Mouse (Mus musculus) ES-Bruce4 (cell line): ENCODE measurements around the gene Acvr1b. TPM values are rescaled to one million over a fixed set of nuclear protein-coding genes. Genes with fewer than 3 reads are reported as not detected.

ENCODE experiments used
- H3K27ac ChIP-seq: 2 replicates; pipeline ENCODE4 v1.5.1; 2012; ENCODE audit warnings: low read length, inconsistent platforms; ENCODE audit not compliant: insufficient read depth
- H3K27me3 ChIP-seq: 2 replicates; pipeline ENCODE4 v1.6.1; 2012; ENCODE audit warnings: mild to moderate bottlenecking, low read length, inconsistent platforms; ENCODE audit not compliant: control insufficient read depth, poor library complexity, insufficient read depth, severe bottlenecking
- H3K36me3 ChIP-seq: 2 replicates; pipeline ENCODE4 v1.6.1; 2012; ENCODE audit warnings: inconsistent platforms, mild to moderate bottlenecking, low read length, moderate library complexity; ENCODE audit not compliant: control insufficient read depth, poor library complexity, insufficient read depth, severe bottlenecking
- H3K4me1 ChIP-seq: one replicate; pipeline ENCODE4 v1.8.1; 2011; ENCODE audit warnings: low read length; ENCODE audit not compliant: control insufficient read depth, insufficient read depth
- H3K4me3 ChIP-seq: 2 replicates; pipeline ENCODE4 v1.5.1; 2011; ENCODE audit warnings: low read depth, mild to moderate bottlenecking, low read length
- H3K9ac ChIP-seq: 2 replicates; pipeline ENCODE4 v1.6.1; 2012; ENCODE audit warnings: low read depth, mild to moderate bottlenecking, inconsistent platforms; ENCODE audit not compliant: poor library complexity, severe bottlenecking
- H3K9me3 ChIP-seq: replicated peaks from 2 replicates; pipeline ENCODE4 v1.6.1; 2012; ENCODE audit warnings: mild to moderate bottlenecking, low read length, inconsistent platforms; ENCODE audit not compliant: control insufficient read depth, poor library complexity, insufficient read depth, severe bottlenecking
- CTCF ChIP-seq: IDR thresholded peaks from one replicate; pipeline ENCODE4 v1.8.1; 2011; ENCODE audit warnings: low read depth, low read length
- EP300 ChIP-seq: IDR thresholded peaks from 2 replicates; pipeline ENCODE4 v1.6.1; 2011; ENCODE audit warnings: low read depth, low read length; ENCODE audit not compliant: insufficient read depth
- POLR2A ChIP-seq: IDR thresholded peaks from one replicate; pipeline ENCODE4 v1.8.1; 2011; ENCODE audit warnings: low read length; ENCODE audit not compliant: insufficient read depth
- polyA plus RNA-seq: library from polyadenylated mRNA; stranded (reverse); fragments of >200 nt; gene quantifications from 2 replicates; pipeline ENCODE4 v1.2.4, GENCODE M21; 2011; ENCODE audit warnings: low read depth; ENCODE audit not compliant: missing spikeins, insufficient read depth, insufficient read length

Acvr1b gene
- polyA plus RNA-seq, 1 experiment: 27.7 TPM

DNA sequence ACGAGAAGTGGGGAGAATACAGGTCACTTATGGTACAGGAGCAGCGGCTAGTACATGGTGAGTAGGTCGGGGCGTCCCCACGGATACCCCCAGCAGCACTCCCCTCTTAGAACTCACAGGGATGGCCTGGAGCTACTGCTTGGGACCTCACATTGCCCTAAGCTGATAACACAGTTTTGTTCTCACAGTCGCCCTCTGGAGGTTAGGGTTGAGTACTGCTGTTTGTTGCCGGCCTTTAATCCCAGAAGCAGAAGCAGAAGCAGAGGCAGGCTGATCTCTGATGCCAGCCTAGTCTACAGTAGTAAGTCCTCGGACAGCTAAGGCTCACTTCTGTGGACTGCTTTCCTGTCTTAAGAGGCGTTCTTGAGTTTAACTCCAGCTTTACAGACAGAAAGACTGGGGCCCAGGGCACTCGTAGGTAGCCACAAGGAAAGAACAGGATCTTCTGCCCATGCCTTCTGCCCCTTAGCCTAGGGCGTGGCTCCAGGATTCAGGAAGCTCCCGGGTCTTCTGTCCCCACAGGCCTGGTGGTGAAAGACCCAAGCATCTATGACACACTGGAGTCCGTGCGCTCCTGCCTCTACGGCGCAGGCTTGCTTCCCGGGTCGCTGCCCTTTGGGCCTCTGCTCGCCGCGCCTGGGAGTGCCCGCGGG lies 57.3 kb downstream of the Acvr1b start:
- peak overlapping the region; percentile 10 for H3K27ac ChIP-seq
- H3K4me3 ChIP-seq: peak overlapping the region; percentile 41
- no peaks in the 10 kb centered on the region for H3K9me3 ChIP-seq
- peaks cover 12% of the 10 kb centered on the region for H3K36me3 ChIP-seq
- no peaks in the 10 kb centered on the region for H3K27me3 ChIP-seq
- peak overlapping the region; percentile 82 for H3K9ac ChIP-seq
- TF ChIP-seq POLR2A (no peak), EP300 (no peak), CTCF (peak; percentile 58)
- peaks cover 15% of the 10 kb centered on the region for H3K4me1 ChIP-seq

DNA sequence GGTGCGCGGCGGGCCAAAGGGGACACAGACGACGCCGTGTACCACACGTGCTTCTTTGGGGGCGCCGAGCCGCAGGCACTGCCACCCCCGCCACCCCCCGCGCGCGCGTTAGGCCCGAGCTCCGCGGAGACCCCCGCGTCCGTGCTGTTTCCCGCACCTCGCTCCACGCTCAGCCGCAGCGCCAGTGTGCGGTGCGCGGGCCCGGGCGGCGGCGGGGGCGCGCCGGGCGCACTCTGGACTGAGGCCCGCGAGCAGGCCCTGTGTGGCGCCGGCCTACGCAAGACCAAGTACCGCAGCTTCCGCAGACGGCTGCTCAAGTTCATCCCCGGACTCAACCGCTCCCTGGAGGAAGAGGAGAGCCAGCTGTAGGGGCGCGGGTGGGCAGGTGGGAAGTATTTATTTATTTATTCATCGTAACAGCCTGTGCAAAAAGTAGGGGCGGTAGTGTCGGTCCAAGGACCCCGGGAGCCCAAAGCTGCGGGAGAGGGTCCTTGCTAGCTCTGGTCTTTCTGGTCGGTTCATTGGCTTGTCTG lies 57.8 kb downstream of the Acvr1b start:
- H3K27ac ChIP-seq: peak overlapping the region; percentile 55
- H3K9ac ChIP-seq: peak overlapping the region; percentile 82
- H3K4me3 ChIP-seq: peak overlapping the region; percentile 41
- no peaks in the 10 kb centered on the region for H3K9me3 ChIP-seq
- TF ChIP-seq POLR2A (no peak), EP300 (no peak), CTCF (no peak)
- H3K36me3 ChIP-seq: peaks cover 12% of the 10 kb centered on the region
- no peaks in the 10 kb centered on the region for H3K27me3 ChIP-seq
- peaks cover 15% of the 10 kb centered on the region for H3K4me1 ChIP-seq

DNA sequence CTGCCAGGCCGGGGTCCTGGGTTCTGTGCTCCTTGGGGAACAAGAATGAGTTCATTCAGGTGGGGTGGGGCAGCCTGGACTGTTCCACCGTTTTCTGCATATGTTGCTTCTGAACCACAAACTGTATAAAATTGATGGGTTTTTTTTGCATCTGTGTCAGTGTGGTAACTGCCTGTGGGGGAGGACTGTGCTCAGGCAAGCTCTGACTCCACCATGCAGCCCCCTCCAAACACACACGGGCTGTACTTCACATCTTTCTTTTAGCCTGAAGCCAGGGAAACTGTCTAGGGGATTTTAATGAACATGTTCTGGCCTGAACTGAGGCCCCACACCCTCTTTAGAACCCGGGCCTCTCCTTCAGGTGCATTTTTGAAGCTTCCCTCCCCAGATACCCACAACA lies 58.7 kb downstream of the Acvr1b start:
- Histone ChIP-seq H3K27me3 (no peaks in the 10 kb centered on the region), H3K27ac (peak overlapping the region; percentile 55), H3K9ac (peak overlapping the region; percentile 82), H3K4me1 (peaks cover 15% of the 10 kb centered on the region), H3K36me3 (peaks cover 12% of the 10 kb centered on the region), H3K9me3 (no peaks in the 10 kb centered on the region), H3K4me3 (no peak overlapping the region)
- TF ChIP-seq POLR2A: no peak
- TF ChIP-seq CTCF: no peak
- TF ChIP-seq EP300: no peak

DNA sequence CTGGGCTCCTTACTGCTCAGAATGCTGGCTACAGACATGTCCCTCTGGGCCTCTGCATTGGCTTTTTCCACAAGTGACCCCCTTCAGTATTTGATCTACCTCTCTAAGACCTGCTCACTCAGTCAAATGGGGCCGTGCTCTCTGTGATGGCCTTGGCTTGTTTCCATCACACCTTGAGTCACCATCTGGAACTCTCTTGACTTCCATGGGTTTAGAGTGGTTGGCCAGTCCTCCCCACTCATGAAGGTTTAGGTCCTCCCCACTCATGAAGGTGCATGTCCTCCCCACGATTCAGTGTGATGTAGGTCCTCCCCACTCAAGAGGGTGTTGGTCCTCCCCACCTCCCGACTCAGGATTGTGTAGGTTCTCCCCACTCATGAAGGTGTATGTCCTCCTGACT lies 59.3 kb downstream of the Acvr1b start:
- no peaks in the 10 kb centered on the region for H3K9me3 ChIP-seq
- no peaks in the 10 kb centered on the region for H3K27me3 ChIP-seq
- no peak overlapping the region for H3K9ac ChIP-seq
- TF ChIP-seq CTCF (no peak), POLR2A (no peak), EP300 (no peak)
- no peak overlapping the region for H3K4me3 ChIP-seq
- H3K27ac ChIP-seq: peak overlapping the region; percentile 55
- peaks cover 12% of the 10 kb centered on the region for H3K36me3 ChIP-seq
- peaks cover 15% of the 10 kb centered on the region for H3K4me1 ChIP-seq

DNA sequence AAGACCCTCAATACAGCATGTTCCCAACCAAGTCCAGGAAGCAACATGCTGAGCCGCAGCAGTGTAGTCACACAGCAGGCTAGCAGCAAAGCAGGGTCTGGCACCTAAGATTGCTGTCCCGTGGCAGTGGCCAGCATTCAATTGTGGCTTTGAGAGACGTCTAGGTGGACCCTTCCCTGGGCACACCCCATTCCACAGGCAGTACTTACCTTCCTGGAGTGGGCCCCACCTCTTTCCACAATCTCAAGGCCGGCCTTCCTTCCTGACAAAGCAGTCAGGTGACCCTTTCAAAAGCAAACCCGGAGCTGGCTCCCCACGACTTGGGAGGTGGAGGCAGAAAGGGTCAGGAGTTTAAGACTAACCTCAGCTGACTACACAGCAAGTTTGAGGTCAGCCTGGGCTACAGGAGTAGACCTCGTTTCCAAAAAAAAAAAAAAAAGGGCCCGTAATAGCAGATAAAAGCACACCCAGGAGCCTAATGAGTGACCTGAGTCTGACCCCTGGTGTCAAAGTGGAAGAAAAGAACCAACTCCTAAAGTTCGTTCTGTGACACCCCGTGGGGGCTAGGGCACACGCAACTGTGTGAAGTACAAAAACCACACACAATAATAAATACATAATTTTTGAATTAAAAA lies 59.9 kb downstream of the Acvr1b start:
- Histone ChIP-seq H3K4me3 (no peak overlapping the region), H3K9ac (no peak overlapping the region), H3K9me3 (no peaks in the 10 kb centered on the region), H3K27ac (peak overlapping the region; percentile 80), H3K4me1 (peaks cover 18% of the 10 kb centered on the region), H3K27me3 (no peaks in the 10 kb centered on the region), H3K36me3 (peaks cover 12% of the 10 kb centered on the region)
- peak; percentile 85 for TF ChIP-seq EP300
- no peak for TF ChIP-seq POLR2A

DNA sequence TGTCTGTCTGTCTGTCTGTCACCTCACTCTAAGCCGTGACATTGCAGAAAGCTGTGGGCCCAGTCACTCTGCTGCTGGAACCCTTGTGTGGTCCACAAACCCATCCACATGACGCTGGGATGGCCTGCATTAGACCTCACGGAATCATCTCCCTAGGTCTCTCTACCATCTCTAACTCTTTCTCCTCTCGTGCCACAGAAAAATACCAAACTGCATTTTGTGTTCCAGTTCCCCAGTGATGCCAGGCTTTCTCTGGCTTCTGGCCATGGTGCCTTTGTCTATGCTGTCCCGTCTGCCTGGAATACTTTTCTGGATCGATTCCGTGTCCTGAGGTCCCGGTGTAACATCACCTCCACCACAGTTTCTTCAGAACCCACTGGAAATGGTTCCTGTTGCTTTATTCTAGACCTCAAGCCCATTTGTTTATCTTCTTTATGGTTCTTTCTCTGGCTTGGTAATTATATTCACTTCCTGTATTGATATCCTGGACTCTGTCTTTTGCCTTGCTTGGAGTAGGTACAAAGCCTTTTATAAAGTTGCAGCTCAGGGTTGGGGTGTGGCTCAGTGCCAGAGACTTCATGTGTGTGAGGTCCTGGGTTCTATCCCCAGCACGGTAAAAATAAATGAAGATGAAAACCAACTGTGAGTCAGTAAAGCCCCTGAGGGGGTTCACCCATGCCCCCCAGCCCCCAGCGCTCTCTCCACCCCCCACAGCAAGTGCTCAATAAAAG lies 60.9 kb downstream of the Acvr1b start:
- Histone ChIP-seq H3K4me3 (no peak overlapping the region), H3K27ac (peak overlapping the region; percentile 80), H3K36me3 (0 out of 2 replicates have a peak, but pooled peaks cover 3% of the 10 kb centered on the region), H3K9ac (no peak overlapping the region), H3K27me3 (no peaks in the 10 kb centered on the region), H3K9me3 (no peaks in the 10 kb centered on the region), H3K4me1 (peaks cover 16% of the 10 kb centered on the region)
- TF ChIP-seq CTCF: no peak
- no peak for TF ChIP-seq EP300
